Mouse (Mus musculus): ENCODE data around the gene Qrich2. TPM values are rescaled to one million over a fixed set of nuclear protein-coding genes. Genes with fewer than 3 reads are reported as not detected.
A peak's percentile ranks its signal among the peaks of the same experiment; 100 is the strongest.
"Not testable (repeated sequence)": the region's sequence is repeated elsewhere in the genome, so short reads cannot be mapped to it uniquely, and the experiment has no call there.

The Qrich2 gene
- total RNA-seq, 2 experiments from 2014 or later, result not detected

DNA sequence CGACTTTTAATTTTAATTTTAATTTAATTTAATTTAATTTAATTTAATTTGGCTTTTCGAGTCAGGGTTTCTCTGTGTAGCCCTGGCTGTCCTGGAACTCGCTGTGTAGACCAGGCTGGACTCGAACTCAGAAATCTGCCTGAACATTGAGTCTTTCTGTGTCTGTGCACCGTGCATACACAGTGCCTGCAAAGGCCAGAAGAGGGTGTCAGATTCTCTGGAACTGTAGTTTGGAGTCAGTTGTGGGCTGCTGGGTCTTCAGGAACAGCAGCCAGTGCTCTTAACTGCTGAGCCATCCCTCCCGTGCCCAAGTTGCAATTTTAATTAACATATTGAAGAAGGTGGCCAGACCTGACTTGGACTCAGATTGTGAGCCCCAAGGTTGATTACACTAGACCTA lies 25.3 kb upstream of the Qrich2 start:
- intact Hi-C loops (cut with DNase I), result loop anchor here (5.0 kb wide), 1 partner anchor 41 kb away; the partner anchor contains the start of gene Sphk1
- DNase-seq (ENCODE audit: low spot score in 2 of 2), result no peak

DNA sequence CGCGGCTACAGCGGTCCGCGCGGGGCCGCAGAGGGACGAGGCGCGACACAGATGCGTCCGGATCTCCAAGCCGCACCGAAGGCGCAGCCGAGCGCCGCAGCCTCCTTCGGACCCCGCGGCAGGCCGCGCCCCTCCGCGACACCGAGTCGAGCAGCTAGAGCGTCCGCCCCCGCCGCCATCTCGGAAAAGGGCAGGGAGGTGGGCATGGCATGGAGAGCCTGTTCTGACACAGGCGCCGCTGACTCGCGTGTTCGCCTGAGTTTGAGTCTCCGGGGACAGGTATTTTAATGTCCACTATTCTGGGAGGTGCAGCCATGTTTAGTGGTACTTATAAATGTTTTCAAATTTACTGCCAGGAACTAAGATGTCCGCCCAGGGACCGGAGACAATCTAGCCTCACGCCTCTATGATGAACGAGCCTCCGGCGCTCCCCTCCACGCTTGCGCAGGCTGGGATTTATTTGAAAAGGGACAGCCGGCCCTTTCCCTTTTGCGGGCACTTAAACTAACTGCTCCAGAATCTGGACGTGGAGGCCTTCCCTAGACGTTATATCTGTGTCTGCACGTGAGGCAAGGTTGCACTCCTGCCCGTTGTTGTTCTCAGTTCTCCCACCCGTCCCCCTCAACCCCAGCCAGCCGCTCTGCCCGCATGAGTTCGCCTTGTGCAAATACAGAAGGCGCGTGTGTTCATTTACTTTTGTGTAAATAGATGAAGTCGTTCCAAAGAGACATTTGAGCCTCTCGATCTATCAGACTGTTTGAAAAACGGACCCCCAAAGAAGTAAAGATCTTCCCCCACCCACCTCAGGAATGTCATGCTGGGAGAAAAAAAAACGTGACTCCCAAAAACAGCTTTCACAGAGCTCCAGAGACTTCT lies 24.4 kb upstream of the Qrich2 start:
- peak; percentile 89 to 90 for DNase-seq (ENCODE audit: low spot score in 2 of 2)
- intact Hi-C loops (cut with DNase I), result loop anchor here (5.0 kb wide), 1 partner anchor 42 kb away; the partner anchor contains the start of gene Sphk1

DNA sequence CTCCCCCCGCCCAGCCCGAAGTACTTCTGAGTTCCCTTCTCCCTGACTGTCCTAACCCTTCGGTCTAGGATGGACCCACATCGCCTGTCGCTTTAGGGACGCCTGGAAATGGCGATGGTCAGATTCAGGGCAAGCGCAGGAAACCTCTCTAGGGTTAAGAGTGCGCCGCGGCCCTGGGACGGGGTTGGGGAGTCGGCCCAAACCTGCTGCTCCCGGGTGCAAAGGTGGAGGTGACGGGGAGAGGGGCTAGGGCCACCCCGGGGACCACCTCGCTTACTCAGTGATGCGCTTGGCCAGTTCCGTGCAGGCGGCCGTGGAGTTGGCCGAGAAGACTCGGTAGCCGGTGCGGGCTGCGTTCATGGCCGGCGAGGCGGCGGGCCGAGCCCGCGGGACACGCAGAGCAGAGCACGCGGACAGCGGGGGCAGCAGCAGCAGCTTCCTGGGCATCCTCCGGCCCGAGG lies 23.8 kb upstream of the Qrich2 start:
- intact Hi-C loops (cut with DNase I), result loop anchor here (5.0 kb wide), 1 partner anchor 42 kb away; the partner anchor contains the start of gene Sphk1
- no peak for DNase-seq (ENCODE audit: low spot score in 2 of 2)

DNA sequence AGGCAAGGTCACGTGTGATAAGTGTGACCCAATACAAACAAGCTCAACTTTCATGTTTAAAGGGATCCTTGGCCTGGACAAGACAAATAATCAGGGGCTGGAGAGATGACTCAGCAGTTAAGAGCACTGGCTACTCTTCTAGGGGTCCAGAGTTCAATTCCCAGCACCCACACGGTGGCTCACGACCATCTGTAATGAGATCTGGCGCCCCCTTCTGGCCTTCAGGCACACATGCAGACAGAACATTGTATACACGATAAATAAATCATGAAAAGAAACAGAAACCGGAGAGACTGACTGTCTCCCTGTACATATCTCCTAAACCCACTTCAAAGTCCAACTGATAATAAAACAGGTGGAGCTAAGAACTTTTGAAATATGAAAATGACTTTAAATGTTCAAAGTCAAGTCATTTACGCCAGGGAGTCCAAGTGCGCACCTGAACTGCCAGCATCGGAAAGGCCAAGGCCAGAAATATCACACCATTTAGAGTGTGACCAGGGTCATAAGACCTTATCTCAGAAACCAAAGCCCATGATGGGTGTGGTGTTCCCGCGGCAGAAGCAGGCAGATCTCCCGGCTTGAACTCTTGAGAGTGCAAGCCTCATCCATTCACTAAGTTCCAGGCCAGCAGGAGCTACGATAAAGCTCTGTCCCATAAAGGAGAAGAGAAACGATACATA lies 22.8 kb upstream of the Qrich2 start:
- no peak for DNase-seq (ENCODE audit: low spot score in 2 of 2)
- intact Hi-C loops (cut with DNase I), result no loop called here

DNA sequence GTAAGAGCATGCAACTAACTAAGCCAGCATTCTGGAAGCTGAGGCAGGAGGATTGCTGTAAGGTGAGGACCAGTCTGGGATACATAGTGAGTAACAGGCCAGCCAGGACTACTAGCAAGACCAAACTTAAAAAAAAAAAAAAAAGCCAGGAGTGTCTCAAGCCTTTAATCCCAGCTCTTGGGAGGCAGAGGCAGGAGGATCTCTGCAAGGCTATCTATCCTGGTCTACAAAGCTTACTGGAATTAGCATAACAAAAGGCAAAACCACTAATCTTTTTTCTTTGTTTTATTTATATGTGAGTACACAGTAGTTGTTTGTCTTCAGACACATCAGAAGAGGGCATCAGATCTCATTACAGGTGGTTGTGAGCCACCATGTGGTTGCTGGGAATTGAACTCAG lies 22.2 kb upstream of the Qrich2 start:
- intact Hi-C loops (cut with DNase I), result no loop called here
- DNase-seq (ENCODE audit: low spot score in 2 of 2), result no peak

DNA sequence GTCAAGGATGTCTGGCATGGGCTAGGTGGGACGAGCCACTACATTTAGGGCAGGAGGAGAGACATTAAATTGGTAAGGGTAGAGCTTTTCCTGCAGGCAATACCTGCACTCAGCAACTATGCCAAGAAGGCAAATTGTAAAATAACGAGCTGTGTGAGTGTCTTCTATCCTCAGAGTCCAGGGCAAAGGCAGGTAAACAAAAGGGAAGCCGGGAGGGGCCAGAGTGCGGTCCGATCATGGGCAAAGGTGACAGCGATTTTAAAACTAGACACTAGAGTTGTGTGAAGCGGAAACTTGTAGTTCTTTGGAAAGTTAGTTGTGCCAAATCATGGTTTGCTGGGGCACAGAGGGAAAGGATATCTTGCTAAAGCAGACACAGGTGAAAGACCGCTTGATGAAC lies 18.2 kb upstream of the Qrich2 start:
- intact Hi-C loops (cut with DNase I), result no loop called here
- no peak for DNase-seq (ENCODE audit: low spot score in 2 of 2)

DNA sequence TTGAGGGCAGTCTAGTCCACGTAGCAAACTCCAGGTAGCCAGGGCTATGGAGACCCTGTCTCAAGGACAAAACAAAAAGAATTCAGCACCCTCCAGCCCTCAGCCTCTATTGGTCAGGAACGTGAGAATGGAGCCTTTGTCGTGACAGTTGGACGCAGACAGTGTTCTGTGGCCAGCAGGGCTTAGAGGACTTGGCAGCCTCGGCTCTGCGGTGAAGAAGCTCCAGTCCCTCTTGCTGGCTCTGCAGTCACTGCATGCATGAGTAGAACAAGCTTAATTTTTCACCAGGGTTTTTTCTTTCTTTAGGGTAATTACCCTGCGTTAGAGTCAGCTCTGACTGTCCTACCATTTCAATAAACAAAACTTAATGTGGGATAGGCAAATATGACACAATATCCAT lies 15.7 kb upstream of the Qrich2 start:
- intact Hi-C loops (cut with DNase I), result no loop called here
- no peak for DNase-seq (ENCODE audit: low spot score in 2 of 2)

DNA sequence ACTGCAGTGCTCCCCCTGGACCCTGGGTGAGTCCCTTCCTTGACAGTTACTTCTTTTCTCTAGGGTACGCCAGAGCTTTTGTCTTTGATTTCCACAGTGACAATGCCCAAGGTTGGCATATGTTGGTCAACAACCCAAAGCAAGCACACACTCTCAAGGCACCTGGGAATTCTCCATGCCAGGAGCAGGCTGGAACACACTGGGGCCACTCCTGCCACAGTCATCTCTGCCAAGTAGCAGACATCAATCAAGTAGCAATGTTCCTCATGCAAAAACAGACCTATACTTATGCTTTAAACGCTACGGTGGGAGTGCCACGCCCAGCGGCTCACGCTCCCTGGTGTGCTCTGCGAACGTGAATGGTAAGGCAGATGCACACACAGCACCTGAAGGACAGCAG lies 14.9 kb upstream of the Qrich2 start:
- intact Hi-C loops (cut with DNase I), result no loop called here
- DNase-seq (ENCODE audit: low spot score in 2 of 2), result no peak

DNA sequence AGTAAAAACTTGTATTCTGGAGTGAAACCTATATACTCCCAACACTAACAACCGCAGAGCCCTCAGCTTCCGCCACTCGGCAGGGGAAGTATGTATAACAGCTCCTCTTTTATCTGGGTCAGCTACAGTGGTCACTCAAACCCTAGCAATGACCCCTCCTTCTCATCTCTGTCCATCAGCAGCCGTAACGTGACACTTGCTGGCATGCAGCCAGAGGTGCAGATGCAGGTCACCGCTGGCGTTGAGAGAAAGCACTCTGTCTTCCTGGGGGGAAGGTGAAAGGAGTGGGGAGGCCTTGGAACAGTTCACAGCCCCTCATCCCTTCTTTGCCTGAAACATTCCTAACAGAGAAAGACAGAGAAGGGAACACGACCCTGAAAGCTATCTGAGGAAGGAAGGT lies 13.8 kb upstream of the Qrich2 start:
- intact Hi-C loops (cut with DNase I), result no loop called here

DNA sequence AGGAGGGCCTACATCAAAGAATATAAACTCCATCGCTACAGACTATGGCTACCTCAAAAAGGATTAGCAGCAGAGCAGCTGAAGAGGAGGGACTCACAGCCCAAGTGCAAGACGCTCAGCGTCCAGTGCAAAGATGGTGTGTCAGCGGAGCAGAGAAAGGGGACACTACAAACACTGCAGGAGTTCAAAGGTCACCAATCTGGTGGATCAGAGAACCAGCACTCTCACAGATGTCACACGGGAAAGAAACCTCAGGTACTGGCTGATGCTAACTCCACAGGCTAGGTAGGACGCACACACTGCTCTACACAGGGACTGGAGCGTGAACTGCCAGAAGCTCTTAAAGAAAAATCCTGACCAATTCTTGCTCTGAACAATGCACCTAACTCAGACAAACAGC lies 12.9 kb upstream of the Qrich2 start:
- intact Hi-C loops (cut with DNase I), result no loop called here
- DNase-seq (ENCODE audit: low spot score in 2 of 2), result no peak

More for the DNA sequence above, 13.8 kb upstream of the Qrich2 start:
- no peak for DNase-seq (ENCODE audit: low spot score in 2 of 2)

DNA sequence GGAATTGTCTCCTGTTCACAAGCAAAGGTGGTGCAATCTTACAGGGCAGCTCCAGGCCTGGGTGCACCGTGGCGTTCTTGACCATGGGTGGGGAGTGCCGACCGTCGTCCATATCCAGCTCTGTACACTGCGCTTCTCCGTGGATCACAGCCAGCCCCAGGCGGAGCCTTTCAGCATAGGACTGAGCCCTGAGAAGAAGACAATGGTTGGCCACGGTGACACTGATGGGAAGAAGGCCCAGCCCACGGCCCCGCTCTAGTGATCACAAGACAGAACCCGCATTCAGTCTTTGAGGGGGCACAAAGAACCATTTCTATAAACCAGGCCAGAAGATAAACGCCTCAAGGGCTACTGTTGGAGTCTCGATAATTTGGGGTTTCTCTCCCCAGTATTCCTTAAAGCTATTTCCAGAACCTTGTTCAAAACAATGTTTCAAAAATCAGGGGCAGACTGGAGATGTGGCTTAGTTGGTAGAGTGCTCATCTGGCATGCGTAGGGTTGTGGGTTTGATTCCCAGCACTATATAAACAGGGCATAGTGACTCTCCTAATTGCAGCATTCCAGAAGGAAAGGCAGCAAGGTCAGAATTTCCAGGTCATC lies 11.2 kb upstream of the Qrich2 start:
- no peak for DNase-seq (ENCODE audit: low spot score in 2 of 2)
- intact Hi-C loops (cut with DNase I), result no loop called here

DNA sequence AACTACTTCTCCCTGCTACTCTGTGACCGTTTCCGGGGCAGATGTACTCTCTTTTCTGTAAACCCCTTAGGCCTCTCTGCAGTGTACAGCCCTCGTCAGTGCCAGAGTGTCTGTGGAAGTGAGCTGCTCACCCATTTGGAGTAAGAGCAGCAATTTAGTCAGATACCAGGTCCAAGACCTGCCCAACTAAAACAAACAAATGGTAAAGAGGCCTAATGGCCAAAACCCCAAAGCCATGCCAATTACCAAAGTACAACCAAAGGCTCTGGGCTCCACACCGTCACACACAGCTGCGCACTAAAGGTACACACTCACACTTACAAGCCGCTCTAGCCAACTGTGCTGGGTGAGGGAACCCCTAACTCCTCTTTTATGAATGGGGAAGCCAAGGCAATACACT lies 10.7 kb upstream of the Qrich2 start:
- no peak for DNase-seq (ENCODE audit: low spot score in 2 of 2)
- intact Hi-C loops (cut with DNase I), result no loop called here

DNA sequence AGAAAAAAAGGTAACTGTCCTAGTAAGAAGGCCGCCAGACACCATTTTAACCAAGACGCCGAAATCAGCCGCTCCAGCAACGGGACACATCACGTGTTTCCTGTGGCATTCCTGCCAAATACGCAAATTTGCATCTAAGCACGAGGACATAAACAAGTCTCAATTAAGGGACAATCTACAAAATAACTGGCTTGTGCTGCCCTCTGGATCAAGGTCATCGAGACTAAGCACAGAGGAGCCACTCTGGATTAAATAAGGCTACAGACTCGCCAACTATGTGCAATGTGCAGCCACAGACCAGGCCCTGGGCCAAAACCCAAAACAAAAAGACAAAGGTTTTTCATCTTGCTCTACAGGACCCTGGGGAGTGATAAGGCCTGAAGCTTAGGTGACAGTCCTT lies 10.0 kb upstream of the Qrich2 start:
- peak; percentile 27 to 50 for DNase-seq (ENCODE audit: low spot score in 2 of 2)
- intact Hi-C loops (cut with DNase I), result no loop called here

DNA sequence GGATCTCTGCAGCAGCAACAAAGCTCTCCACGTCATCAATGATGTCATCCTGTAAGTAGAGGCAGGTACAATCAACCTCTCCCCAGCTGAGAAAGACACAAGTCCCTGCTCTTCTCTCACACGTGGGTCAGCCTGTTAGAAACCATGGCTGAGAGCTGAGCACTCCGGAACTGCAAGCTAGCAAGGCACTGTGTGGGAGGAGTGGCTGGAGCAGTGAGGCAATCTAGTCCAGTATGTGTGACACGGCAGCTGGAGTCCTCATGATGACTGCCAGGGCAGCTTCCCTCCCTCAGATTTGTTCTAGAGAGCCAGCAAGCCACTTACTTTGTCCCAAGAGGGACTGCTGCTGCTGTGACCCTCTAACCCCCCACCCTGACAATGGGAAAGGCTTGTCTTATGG lies 6.2 kb upstream of the Qrich2 start:
- DNase-seq (ENCODE audit: low spot score in 2 of 2), result peak in 1 of 2 experiments; percentile 24
- intact Hi-C loops (cut with DNase I), result no loop called here

DNA sequence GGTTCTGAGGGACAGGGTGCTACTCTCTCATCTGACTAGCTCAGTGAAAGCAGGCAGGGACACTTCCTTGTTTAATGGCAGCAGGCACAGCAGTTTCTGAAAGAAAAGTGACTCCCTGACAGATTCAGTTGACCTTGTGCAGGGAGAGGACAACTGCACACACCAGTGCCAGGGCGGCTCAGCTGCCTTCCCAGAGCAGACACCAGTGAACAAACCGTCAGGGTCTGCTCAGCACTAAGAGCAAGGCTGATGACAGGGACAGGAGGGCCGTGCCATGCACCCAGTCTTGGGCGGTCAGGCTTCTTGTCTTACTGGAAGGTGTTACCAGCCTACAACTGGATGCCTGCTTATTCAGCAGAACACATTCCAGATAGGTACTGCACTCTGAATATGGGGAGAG lies 4.9 kb upstream of the Qrich2 start:
- intact Hi-C loops (cut with DNase I), result no loop called here
- no peak for DNase-seq (ENCODE audit: low spot score in 2 of 2)

DNA sequence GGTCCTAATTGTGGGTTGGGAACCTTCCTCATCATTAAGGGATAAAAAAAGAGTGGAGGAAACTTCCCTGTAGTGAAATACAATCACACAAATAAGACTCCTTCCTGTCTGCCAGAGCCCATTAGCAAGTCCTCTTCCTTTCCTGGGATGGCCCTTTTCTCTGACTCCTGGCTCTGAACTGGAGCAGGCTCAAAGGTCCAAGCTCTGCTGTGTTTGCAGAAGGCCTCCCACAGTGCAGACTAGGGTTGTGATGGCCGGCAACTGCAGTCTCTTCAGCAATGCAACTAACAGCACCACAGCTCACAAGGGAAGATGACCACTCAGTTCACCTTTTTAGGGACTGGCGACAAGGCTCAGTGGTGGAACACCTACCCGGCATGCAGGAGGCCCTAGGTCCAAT lies 4.2 kb upstream of the Qrich2 start:
- DNase-seq (ENCODE audit: low spot score in 2 of 2), result no peak
- intact Hi-C loops (cut with DNase I), result no loop called here

DNA sequence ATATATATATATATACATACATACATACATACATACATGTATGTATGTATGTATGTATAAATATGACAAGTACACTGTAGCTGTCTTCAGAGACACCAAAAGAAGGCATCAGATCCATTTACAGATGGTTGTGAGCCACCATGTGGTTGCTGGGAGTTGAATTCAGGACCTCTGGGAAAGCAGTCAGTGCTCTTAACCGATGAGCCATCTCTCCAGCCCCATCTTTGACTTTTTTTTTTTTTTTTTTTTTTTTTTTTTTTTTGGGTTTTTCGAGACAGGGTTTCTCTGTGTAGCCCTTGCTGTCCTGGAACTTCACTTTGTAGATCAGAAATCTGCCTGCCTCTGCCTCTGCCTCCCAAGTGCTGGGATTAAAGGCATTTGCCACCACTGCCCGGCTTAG lies 2.3 kb upstream of the Qrich2 start:
- DNase-seq (ENCODE audit: low spot score in 2 of 2), result not testable (repeated sequence)

DNA sequence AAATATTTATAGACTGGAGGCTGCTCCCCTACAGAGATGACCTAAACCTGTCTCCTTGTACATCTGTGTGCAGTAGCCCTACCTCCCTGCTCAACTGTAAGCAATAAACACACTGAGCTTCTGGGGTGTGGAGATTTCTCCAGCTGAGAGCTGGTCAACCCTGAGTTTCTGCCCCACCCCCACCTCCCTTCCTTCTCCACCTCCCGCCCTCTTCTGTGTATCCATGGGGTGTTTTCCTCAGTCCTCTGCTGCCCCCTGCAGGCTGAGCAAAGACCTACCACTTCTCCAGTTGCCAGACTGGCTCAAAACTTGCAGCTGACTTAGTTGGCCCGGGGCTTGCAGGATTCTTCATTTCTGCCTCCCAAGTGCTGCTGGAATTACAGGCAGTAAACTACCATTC lies 2.2 kb downstream of the Qrich2 start:
- peak; percentile 78 to 85 for DNase-seq (ENCODE audit: low spot score in 2 of 2)
- intact Hi-C loops (cut with DNase I), result loop anchor here (5.0 to 10.0 kb wide), 2 partner anchors 237 to 529 kb away; partner anchors contain the start of genes Recql5 and Sap30bp

More for the DNA sequence above, 2.3 kb upstream of the Qrich2 start:
- intact Hi-C loops (cut with DNase I), result loop anchor here (10.0 kb wide), 1 partner anchor 534 kb away; the partner anchor contains the start of genes Recql5 and Sap30bp

DNA sequence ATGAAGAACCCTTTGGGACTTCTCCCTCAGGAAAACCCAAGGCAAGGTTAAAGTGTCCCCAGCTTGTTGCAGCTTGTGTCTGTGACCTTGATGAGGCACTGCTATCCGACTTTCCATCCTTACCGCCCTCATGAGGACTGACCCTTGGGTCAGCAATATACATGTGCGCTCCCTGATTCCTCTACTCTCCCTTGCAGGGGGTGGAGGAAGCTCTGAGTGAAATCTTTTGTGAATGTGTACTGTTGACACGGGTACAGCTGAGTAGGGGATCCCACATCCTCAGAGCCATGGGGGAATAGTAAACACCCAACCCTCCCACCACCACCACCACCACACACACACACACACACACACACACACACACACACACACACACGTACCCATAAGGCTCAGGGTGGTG lies 2.7 kb downstream of the Qrich2 start:
- no peak for DNase-seq (ENCODE audit: low spot score in 2 of 2)
- intact Hi-C loops (cut with DNase I), result loop anchor here (5.0 to 10.0 kb wide), 2 partner anchors 236 to 529 kb away; partner anchors contain the start of genes Recql5 and Sap30bp

DNA sequence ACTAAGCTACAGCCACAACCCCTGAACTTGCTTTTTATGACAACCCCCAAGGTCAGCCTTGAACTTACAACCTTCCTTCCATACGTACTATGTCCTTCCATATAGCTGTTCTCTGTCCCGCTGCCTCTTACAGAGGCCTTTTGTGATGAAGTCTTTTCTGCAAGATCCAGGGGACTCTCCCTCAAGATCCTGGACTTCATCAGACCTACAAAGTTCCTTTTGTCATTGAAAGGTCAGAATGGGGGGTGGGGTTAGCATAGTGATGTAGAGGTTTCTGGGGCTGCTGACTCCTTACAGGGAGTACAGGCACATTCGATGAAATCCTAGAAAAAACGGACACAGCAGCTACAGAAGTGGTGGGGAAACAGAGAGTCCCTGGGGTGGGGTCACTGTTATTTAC lies 6.3 kb downstream of the Qrich2 start:
- no peak for DNase-seq (ENCODE audit: low spot score in 2 of 2)
- intact Hi-C loops (cut with DNase I), result loop anchor here (5.0 to 10.0 kb wide), 3 partner anchors 232 to 525 kb away; partner anchors contain the start of genes Recql5 and Sap30bp
